Mouse (Mus musculus) lung, adult 2 months (tissue): ENCODE measurements around the gene Vmn1r210.
"Not testable (repeated sequence)": the region's sequence is repeated elsewhere in the genome, so short reads cannot be mapped to it uniquely, and the experiment has no call there.

Source experiments
- CTCF ChIP-seq: fragments of 200-500 bp; IDR thresholded peaks from 2 replicates; pipeline ENCODE4 v1.5.1; 2011; ENCODE audit warnings: mild to moderate bottlenecking, low read length, control low read depth; ENCODE audit not compliant: insufficient read depth
- POLR2A ChIP-seq: fragments of 200-500 bp; IDR thresholded peaks from 2 replicates; pipeline ENCODE4 v1.6.1; 2011; ENCODE audit warnings: low read depth, mild to moderate bottlenecking, control low read depth, low read length, borderline replicate concordance; ENCODE audit errors: extremely low read depth

DNA sequence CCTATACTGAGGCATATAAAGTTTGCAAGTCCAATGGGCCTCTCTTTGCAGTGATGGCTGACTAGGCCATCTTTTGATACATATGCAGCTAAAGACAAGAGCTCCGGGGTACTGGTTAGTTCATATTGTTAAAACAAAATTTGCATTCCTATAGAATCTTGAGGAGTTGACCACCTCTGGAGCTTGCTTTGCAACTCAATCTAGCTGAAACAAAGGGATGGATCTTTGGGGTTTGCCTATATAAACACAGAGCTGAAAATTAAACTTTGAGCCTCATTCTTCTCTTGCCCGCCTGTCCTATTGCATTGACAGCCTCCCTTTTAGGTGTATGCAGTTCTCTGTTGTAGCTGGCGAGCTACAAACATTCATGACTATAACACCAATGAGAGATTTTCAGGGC, 13.2 kb upstream of the Vmn1r210 start:
- not testable (repeated sequence) for TF ChIP-seq CTCF, POLR2A
